Mouse (Mus musculus): Measurements from ENCODE around the gene Krba1.

Gene Krba1

DNA sequence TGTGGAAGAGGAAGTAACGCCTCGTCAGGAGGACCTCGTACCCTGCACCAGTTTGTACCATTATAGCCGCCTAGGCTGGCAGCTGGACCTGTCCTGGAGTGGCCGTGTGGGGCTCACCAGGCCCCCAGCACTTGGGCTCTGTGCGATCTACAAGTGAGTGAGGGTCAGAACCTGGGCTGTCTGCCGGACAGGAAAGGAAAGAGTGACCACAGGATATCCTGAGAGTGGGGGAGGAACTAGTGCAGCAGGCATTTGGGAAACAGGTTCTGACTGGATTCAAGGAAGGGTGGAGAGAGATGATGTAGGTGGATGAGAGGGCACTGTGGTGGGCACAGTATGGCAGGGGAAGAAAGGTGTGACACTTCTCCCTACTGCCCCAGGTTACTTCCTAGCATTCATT, 53.1 kb downstream of the Krba1 start:
- no peak for DNase-seq (ENCODE audit: low read depth, low spot score)

DNA sequence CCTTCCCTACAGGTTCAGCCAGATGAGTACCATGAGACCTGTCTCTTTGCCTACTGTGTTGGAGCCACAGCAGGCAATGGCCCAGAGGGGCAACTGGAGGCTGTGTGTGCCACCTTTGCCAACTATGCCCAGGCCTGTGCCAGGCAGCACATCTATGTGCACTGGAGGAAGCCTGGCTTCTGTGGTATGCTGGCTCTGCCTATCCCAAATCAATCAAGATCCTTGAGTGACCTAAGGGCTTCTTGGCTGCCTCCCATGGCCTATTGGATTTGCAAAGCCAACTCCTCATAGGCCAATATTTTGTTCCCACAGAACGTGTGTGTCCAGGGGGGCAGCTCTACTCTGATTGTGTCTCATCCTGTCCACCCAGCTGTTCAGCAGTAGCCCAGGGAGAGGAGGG, 56.8 kb downstream of the Krba1 start:
- no peak for DNase-seq (ENCODE audit: low read depth, low spot score)

DNA sequence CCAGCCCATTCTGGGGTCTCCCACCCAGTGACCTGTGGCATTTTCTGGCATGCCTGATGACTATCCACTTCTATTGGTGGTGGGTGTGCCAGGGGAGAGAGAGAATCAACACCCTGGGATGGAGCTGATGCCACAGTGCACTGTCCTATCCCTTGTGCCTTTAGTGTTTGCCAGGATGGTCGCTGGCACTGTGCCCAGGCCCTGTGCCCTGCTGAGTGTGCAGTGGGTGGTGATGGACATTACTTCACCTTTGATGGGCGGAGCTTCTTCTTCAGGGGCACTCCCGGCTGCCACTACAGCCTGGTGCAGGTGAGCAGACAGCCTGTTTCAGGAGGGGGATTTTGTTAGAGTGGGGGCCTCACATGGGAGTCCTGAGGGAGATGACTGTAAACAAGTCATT, 57.4 kb downstream of the Krba1 start:
- no peak for DNase-seq (ENCODE audit: low read depth, low spot score)

DNA sequence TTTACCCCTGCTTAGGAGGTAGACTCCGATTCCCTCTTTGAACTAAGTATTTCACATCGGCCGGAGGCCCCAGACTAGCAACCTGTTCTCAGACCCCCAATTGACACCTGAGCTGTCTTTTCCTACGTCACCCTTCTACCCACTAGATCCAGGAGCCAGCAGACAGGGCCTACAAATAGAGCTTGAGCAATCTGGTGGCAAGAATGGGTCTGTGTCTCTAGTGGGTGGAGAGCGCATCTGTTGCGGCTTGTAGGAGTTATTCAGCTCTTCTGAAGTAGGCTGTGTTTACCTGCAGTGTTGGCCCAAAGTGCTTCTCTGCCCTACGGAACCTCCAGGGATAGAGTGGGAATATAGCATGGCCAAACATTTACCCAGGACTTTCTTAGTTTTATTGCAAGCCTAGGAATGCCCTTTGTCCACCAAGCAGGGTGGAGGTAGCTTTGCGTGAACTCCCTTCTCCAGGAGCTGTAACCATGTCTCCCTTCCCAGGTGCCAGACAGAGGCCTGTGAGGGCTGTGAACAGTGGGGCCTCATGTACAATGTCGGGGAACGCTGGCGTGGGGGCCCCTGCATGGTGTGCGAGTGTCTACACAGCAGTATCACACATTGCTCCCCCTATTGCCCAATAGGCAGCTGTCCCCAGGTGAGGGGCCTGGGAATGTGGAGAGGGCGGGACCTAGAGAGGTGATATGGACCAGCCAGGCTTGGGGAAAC, 69.7 kb downstream of the Krba1 start:
- DNase-seq (ENCODE audit: low read depth, low spot score): no peak

DNA sequence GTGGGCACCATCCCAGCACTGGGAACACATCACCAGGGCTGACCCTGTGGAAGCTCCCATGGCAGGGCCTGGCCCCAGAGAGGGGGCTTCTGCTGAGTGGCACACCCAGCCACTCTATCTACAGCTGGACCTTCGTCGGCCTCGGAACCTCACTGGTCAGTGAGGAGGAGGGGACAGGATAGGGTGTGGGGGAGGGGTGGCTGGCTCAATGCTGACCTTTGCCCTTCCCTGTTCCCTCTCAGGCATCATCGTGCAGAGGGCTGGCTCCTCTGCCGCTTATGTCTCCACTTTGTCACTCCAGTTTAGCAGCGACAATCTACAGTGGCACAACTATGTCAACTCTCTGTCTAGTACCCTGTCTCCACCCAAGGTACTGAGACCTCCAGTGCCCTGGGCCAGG, 71.3 kb downstream of the Krba1 start:
- DNase-seq (ENCODE audit: low read depth, low spot score): no peak

DNA sequence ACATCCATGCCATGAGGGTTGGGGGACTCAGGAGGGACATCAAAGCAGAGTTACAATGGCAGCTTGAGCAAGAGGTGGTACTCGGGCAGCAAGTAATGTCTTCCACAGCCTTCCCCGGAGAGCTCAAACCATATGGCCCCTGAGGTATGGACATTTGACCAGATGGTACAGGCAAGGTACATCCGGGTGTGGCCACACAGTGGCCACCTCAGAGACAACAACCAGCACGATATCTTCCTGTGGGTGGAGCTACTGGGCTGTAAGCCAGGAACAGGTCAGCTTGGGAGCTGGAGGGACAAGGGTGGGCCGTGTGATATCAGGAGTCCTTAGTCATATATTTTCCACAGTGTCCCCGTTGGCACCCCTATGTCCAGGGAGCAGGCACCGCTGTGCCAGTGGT, 72.1 kb downstream of the Krba1 start:
- DNase-seq (ENCODE audit: low read depth, low spot score): no peak
